Mouse (Mus musculus): ENCODE measurements around the gene Bhlhe40. TPM values are rescaled to one million over a fixed set of nuclear protein-coding genes. Genes with fewer than 3 reads are reported as not detected.
A peak's percentile ranks its signal among the peaks of the same experiment; 100 is the strongest.

Bhlhe40 gene
- total and polyA plus RNA-seq, 3 experiments = 27.9 to 64.6 (median 31.1) TPM

DNA sequence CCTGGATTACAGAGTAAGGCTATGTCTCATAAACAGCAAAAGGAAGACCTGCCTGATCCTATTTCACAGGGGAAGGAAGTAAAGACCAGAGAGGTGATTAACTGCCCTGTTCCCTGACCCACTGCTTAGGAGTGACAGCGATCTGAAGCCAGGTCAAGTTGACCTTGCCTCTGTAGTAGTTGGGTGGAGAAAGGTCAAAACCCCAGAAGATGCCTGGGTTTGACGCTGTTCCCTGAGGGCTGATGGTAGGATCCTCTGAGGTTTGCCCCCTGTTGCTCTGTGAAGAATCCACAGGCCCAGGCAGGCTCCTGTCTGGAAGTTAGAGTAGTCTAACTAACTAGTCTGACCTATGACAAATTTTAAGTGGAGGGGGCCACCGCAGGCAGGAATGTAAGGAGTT, 26.5 kb downstream of the Bhlhe40 start:
- no peak for DNase-seq
- Histone ChIP-seq H3K4me3 (no peak overlapping the region), H3K27me3 (ENCODE audit: control insufficient read depth, insufficient read depth, low read length) (no peaks in the 10 kb centered on the region), H3K79me2 (replicated peaks; ENCODE audit: control insufficient read depth, insufficient read depth, low read length) (no peaks in the 10 kb centered on the region), H3K4me1 (ENCODE audit: control insufficient read depth, insufficient read depth, low read length) (peaks cover 2% of the 10 kb centered on the region), H3K9ac (ENCODE audit: low read depth, low read length) (no peak overlapping the region), H3K36me3 (ENCODE audit: control insufficient read depth, insufficient read depth, low read length) (no peaks in the 10 kb centered on the region), H3K27ac (no peak overlapping the region)
- no peak for TF ChIP-seq POLR2A (IDR thresholded peaks at IDR 0.05; ENCODE audit: insufficient read depth, low read depth, low read length)
- TF ChIP-seq CTCF (IDR thresholded peaks at IDR 0.05) = no peak
- no peak for TF ChIP-seq EP300 (IDR thresholded peaks at IDR 0.05; ENCODE audit: insufficient read depth, low read depth, low read length)
- intact Hi-C loops (cut with DNase I) = no loop called here
- WGBS = 77% methylated on average over 3 of the region's 3 CpGs

DNA sequence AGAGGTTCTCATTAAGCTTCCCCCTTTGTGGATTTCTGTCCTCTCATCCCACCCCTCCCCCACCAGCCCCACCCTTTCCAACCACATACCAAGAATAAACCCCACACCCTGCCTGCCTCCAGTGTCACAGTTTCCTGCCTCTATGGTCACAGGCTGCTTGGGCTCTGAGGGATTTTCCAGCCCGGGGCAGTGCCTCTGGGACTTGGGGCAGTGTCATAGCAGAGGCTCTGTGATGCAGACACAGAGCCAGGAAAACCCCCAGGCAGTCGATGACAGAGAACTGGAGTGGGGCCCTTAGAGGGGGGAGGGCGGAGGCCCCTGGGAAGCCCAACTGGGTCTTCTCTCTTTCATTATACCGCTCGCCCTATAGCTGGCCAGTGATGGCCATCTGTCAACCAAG, 27.9 kb downstream of the Bhlhe40 start:
- Histone ChIP-seq H3K27me3 (ENCODE audit: control insufficient read depth, insufficient read depth, low read length) (no peaks in the 10 kb centered on the region), H3K4me3 (no peak overlapping the region), H3K27ac (no peak overlapping the region), H3K9ac (ENCODE audit: low read depth, low read length) (no peak overlapping the region), H3K79me2 (replicated peaks; ENCODE audit: control insufficient read depth, insufficient read depth, low read length) (no peaks in the 10 kb centered on the region), H3K36me3 (ENCODE audit: control insufficient read depth, insufficient read depth, low read length) (no peaks in the 10 kb centered on the region), H3K4me1 (ENCODE audit: control insufficient read depth, insufficient read depth, low read length) (peaks cover 2% of the 10 kb centered on the region)
- intact Hi-C loops (cut with DNase I) = no loop called here
- DNase-seq = no peak
- TF ChIP-seq CTCF (IDR thresholded peaks at IDR 0.05) (no peak), POLR2A (IDR thresholded peaks at IDR 0.05; ENCODE audit: insufficient read depth, low read depth, low read length) (no peak)
- 48% methylated on average over 5 of the region's 5 CpGs for WGBS

DNA sequence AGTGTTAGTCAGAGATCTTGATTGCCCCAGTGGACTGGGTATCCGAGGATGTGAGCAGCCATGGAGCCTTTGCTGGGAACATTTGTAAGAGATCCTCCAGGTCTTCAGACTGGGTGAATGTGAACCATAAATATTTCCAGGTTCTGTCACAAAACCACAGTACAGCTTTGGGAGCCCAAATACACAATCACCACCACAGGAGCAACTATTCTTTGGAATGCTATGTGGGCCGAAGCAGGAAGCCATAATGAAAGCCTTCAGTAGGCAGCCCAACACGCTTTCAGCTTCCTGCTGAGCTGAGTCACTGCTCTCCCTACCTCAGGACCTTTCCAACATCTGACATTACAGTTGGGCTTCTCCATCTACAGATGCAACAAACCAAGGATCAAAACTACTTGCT, 32.6 kb downstream of the Bhlhe40 start:
- 66% methylated on average over 3 of the region's 3 CpGs for WGBS
- intact Hi-C loops (cut with DNase I) = no loop called here
- H3K27me3 ChIP-seq (ENCODE audit: control insufficient read depth, insufficient read depth, low read length) = no peaks in the 10 kb centered on the region
- no peaks in the 10 kb centered on the region for H3K36me3 ChIP-seq (ENCODE audit: control insufficient read depth, insufficient read depth, low read length)
- H3K9ac ChIP-seq (ENCODE audit: low read depth, low read length) = no peak overlapping the region
- no peak overlapping the region for H3K27ac ChIP-seq
- TF ChIP-seq CTCF (IDR thresholded peaks at IDR 0.05) (no peak), POLR2A (IDR thresholded peaks at IDR 0.05; ENCODE audit: insufficient read depth, low read depth, low read length) (no peak), EP300 (IDR thresholded peaks at IDR 0.05; ENCODE audit: insufficient read depth, low read depth, low read length) (no peak)
- DNase-seq = no peak
- H3K4me3 ChIP-seq = no peak overlapping the region
- peaks cover 5% of the 10 kb centered on the region for H3K4me1 ChIP-seq (ENCODE audit: control insufficient read depth, insufficient read depth, low read length)
- no peaks in the 10 kb centered on the region for H3K79me2 ChIP-seq (replicated peaks; ENCODE audit: control insufficient read depth, insufficient read depth, low read length)

DNA sequence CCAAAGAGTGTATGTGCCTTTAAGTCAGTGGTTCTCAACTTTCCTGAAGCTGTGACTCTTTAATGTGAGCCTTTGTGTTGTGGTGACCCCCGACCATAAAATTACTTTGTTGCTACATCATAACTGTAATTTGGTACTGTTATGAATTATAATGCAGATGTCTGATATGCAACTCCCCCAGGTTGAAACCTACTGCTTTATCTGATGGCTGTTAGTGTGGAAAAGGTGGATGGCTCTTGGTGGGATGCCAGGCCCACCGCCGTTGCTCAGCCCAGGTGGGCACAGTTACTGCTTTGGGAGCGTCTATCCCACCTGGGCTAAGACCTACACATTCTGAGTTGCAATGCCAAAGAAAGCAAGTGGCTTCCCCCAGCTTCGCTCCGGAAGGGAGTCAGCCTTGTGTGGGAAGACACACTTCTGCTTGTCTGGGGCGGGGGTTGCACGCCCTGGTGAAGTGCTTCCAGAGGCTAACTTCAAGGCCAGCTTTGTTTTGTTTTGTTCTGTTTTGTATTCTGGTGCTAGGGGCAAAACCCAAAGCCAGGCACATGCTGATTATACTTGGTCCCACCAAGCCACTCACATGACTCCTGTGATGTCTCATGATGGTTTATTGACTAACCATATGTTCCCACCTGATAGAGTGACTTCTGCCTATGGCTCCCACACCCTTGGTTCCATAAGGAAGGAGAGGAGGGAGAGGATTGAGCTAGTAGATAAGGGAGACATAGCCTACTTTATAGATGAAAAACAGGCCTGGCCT, 34.7 kb downstream of the Bhlhe40 start:
- TF ChIP-seq CTCF (IDR thresholded peaks at IDR 0.05) = no peak
- TF ChIP-seq EP300 (IDR thresholded peaks at IDR 0.05; ENCODE audit: insufficient read depth, low read depth, low read length) = no peak
- no peak for TF ChIP-seq POLR2A (IDR thresholded peaks at IDR 0.05; ENCODE audit: insufficient read depth, low read depth, low read length)
- DNase-seq = no peak
- intact Hi-C loops (cut with DNase I) = no loop called here
- H3K27me3 ChIP-seq (ENCODE audit: control insufficient read depth, insufficient read depth, low read length) = no peaks in the 10 kb centered on the region
- peaks cover 4% of the 10 kb centered on the region for H3K4me1 ChIP-seq (ENCODE audit: control insufficient read depth, insufficient read depth, low read length)
- H3K27ac ChIP-seq = no peak overlapping the region
- 48% methylated on average over 8 of the region's 8 CpGs for WGBS
- H3K9ac ChIP-seq (ENCODE audit: low read depth, low read length) = no peak overlapping the region
- H3K4me3 ChIP-seq = no peak overlapping the region
- no peaks in the 10 kb centered on the region for H3K79me2 ChIP-seq (replicated peaks; ENCODE audit: control insufficient read depth, insufficient read depth, low read length)
- no peaks in the 10 kb centered on the region for H3K36me3 ChIP-seq (ENCODE audit: control insufficient read depth, insufficient read depth, low read length)

DNA sequence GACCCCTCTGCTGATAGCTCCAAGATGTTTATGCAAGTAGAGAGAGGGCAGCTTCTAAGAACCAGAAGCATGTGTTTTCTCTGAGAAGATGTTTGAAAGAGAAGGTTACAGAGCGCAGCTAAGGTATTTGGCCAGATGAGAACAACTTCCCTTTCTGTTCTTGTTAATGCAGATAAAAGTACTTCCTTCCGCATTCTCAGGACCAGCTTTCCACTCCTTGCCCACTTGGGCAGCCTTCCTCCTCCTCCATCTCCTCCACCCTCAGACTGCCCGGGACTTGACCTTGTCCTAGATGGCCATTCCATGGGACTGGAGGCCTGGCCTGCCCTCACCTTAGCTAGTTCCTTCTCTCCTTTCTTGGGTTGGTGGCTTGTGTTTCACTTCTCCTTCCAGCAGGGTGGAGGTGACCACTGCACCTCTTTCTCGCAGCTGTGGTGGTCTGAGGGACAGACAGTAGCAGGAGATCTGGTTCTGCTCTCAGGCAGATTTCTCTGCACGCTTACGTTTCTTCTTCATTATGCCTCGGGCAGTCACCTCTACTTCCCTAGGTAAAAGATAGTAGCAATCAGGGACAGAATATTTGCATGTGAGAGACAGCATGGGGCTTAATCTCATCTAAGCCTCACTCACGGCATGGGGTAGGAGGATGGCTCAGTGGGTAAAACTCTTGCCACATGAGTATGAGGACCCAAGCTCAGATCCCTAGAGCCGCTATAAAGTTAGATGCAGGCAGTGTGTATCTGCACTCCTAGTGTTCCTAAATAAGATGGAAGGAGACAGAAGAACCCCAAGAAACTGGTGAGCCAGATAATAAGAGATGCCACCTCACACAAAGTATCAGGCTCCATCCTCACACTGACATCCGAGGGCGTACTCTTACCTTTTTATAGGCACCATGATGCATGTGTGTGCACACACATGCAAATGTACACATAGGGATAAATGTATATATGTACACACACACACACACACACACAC, 35.7 kb downstream of the Bhlhe40 start:
- no peak for TF ChIP-seq EP300 (IDR thresholded peaks at IDR 0.05; ENCODE audit: insufficient read depth, low read depth, low read length)
- TF ChIP-seq CTCF (IDR thresholded peaks at IDR 0.05) = no peak
- intact Hi-C loops (cut with DNase I) = no loop called here
- H3K79me2 ChIP-seq (replicated peaks; ENCODE audit: control insufficient read depth, insufficient read depth, low read length) = no peaks in the 10 kb centered on the region
- H3K27me3 ChIP-seq (ENCODE audit: control insufficient read depth, insufficient read depth, low read length) = no peaks in the 10 kb centered on the region
- H3K27ac ChIP-seq = no peak overlapping the region
- H3K4me1 ChIP-seq (ENCODE audit: control insufficient read depth, insufficient read depth, low read length) = peaks cover 4% of the 10 kb centered on the region
- peak in 1 of 2 experiments; percentile 41 for DNase-seq
- no peaks in the 10 kb centered on the region for H3K36me3 ChIP-seq (ENCODE audit: control insufficient read depth, insufficient read depth, low read length)
- no peak overlapping the region for H3K9ac ChIP-seq (ENCODE audit: low read depth, low read length)
- WGBS = 81% methylated on average over 11 of the region's 11 CpGs
- H3K4me3 ChIP-seq = no peak overlapping the region

DNA sequence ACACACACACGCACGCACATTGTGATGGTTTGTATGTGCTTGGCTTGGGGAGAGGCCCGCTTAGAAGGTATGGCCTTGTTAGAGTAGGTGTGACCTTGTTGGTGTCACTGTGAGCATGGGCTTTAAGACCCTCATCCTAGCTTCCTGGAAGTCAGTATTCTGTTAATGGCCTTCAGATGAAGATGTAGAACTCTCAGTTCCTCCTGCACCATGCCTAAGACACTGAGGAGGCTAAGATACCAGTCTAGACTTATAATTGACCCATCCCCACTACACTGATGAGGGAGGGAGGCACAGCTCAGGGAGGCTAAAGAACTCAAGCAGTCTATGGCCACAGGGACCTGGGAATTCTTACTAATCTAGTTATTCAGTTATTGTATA, 36.4 kb downstream of the Bhlhe40 start:
- WGBS = 99% methylated on average over 3 of the region's 3 CpGs
- H3K36me3 ChIP-seq (ENCODE audit: control insufficient read depth, insufficient read depth, low read length) = no peaks in the 10 kb centered on the region
- H3K4me1 ChIP-seq (ENCODE audit: control insufficient read depth, insufficient read depth, low read length) = peaks cover 4% of the 10 kb centered on the region
- H3K27me3 ChIP-seq (ENCODE audit: control insufficient read depth, insufficient read depth, low read length) = no peaks in the 10 kb centered on the region
- no peak overlapping the region for H3K27ac ChIP-seq
- H3K4me3 ChIP-seq = no peak overlapping the region
- no peaks in the 10 kb centered on the region for H3K79me2 ChIP-seq (replicated peaks; ENCODE audit: control insufficient read depth, insufficient read depth, low read length)
- TF ChIP-seq EP300 (IDR thresholded peaks at IDR 0.05; ENCODE audit: insufficient read depth, low read depth, low read length) (no peak), CTCF (IDR thresholded peaks at IDR 0.05) (no peak), POLR2A (IDR thresholded peaks at IDR 0.05; ENCODE audit: insufficient read depth, low read depth, low read length) (no peak)
- intact Hi-C loops (cut with DNase I) = no loop called here
- H3K9ac ChIP-seq (ENCODE audit: low read depth, low read length) = no peak overlapping the region
- DNase-seq = no peak

Measured in heart, adult 2 months (tissue).